Mouse (Mus musculus) heart, postnatal 0 days (tissue): Measurements from ENCODE around the gene Klk6. TPM values are rescaled to one million over a fixed set of nuclear protein-coding genes. Genes with fewer than 3 reads are reported as not detected.

ENCODE experiments used
- ATAC-seq: fragments of 200-750 bp; cut with Nextera tagmentation; 2 replicates; pipeline ENCODE4 v1.8.0; 2017; ENCODE audit warnings: low read depth, moderate number of reproducible peaks, moderate library complexity; ENCODE audit not compliant: insufficient read depth
- DNase-seq: peaks from one replicate; pipeline ENCODE4 v3.0.0-alpha.2; 2016; ENCODE audit warnings: low spot score
- H3K27ac ChIP-seq: fragments of 300-500 bp; sonication (generic); 2 replicates; pipeline ENCODE4 v1.5.1; 2014; ENCODE audit warnings: low read depth, mild to moderate bottlenecking
- H3K27me3 ChIP-seq: fragments of 300-500 bp; sonication (generic); 2 replicates; pipeline ENCODE4 v1.6.1; 2014; ENCODE audit warnings: low read length, mixed read lengths; ENCODE audit not compliant: control insufficient read depth, insufficient read depth
- H3K36me3 ChIP-seq: fragments of 300-500 bp; sonication (generic); replicated peaks from 2 replicates; pipeline ENCODE4 v1.6.1; 2014; ENCODE audit warnings: low read length, mixed read lengths; ENCODE audit not compliant: control insufficient read depth, insufficient read depth
- H3K4me1 ChIP-seq: fragments of 300-500 bp; sonication (generic); 2 replicates; pipeline ENCODE4 v1.6.1; 2014; ENCODE audit warnings: antibody characterized with exemption; ENCODE audit not compliant: control insufficient read depth, insufficient read depth
- H3K4me2 ChIP-seq: fragments of 300-500 bp; sonication (generic); 2 replicates; pipeline ENCODE4 v1.6.1; 2014; ENCODE audit warnings: low read depth, mild to moderate bottlenecking, low read length, moderate library complexity
- H3K4me3 ChIP-seq: fragments of 300-500 bp; sonication (generic); 2 replicates; pipeline ENCODE4 v1.5.1; 2014; ENCODE audit warnings: low read depth, low read length
- H3K9ac ChIP-seq: fragments of 300-500 bp; sonication (generic); replicated peaks from 2 replicates; pipeline ENCODE4 v1.6.1; 2014; ENCODE audit warnings: low read depth, low read length, mixed read lengths
- H3K9me3 ChIP-seq: fragments of 300-500 bp; sonication (generic); replicated peaks from 2 replicates; pipeline ENCODE4 v1.6.1; 2016; ENCODE audit warnings: low read length; ENCODE audit not compliant: control insufficient read depth
- CTCF ChIP-seq: IDR thresholded peaks from 2 replicates; pipeline ENCODE4 v1.5.1; 2016; ENCODE audit warnings: antibody characterized with exemption, control low read depth, low read depth
- EP300 ChIP-seq: IDR thresholded peaks from 2 replicates; pipeline ENCODE4 v1.6.1; 2016; ENCODE audit warnings: antibody characterized with exemption, low read depth
- WGBS: fragments of 180-500 bp; shearing (Covaris S2); extraction: QIAGEN DNeasy Blood & Tissue Kit; methylation state at CpG from one replicate; pipeline ENCODE4 v1.1.7; 2014; 5-methylcytosine and 5-hydroxymethylcytosine counted together
- polyA plus RNA-seq: library from polyadenylated mRNA; unstranded; fragments of >200 nt; fragmentation: Nextera tagmentation; extraction: Ambion mirVana; gene quantifications from 2 replicates; pipeline ENCODE4 v1.2.1, GENCODE M21; 2015
- total RNA-seq: library from RNA; depleted of rRNA; stranded (reverse); fragments of >200 nt; gene quantifications from 2 replicates; pipeline ENCODE4 v1.2.3, GENCODE M21; 2014; ENCODE audit warnings: low replicate concordance

Klk6 gene
- total and polyA plus RNA-seq, 2 experiments from 2014 or later = not detected

GRCm38 (mm10) chr7:43785286-43785685 lies 39.0 kb upstream of the Klk6 start:
- Histone ChIP-seq H3K27me3 (peaks cover 18% of the 10 kb centered on the region), H3K4me2 (no peak overlapping the region), H3K9ac (no peak overlapping the region), H3K4me1 (no peaks in the 10 kb centered on the region), H3K4me3 (no peak overlapping the region), H3K27ac (no peak overlapping the region), H3K9me3 (no peaks in the 10 kb centered on the region), H3K36me3 (no peaks in the 10 kb centered on the region)
- WGBS = 73% methylated on average over 1 of the region's 1 CpGs
- DNase-seq (no peak), ATAC-seq (peak; percentile 19; the same call in 1 of the 2 replicates)
- TF ChIP-seq CTCF (peak; percentile 24), EP300 (no peak)

DNA sequence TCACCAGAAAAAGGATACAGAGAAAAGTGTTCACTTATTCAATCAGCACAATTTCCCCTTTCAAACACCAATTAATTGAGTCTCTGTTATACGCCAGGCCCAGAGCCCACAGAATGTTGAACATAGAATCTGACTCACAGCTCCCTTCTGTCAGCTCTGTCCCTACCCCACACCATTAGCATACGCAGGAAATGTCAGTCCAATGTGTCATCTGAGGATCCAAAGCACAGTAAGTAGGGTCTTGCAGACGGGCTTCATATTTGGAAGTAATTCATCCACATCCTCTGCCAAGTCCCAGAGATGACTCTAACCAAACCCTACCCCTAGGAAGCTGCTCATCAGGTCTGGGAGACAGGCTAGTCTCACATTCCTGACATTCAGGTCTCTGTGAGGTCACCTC lies 36.2 kb upstream of the Klk6 start:
- Histone ChIP-seq H3K27me3 (peaks cover 12% of the 10 kb centered on the region), H3K4me2 (no peak overlapping the region), H3K4me1 (no peaks in the 10 kb centered on the region), H3K27ac (no peak overlapping the region), H3K4me3 (no peak overlapping the region), H3K9ac (no peak overlapping the region), H3K36me3 (no peaks in the 10 kb centered on the region), H3K9me3 (no peaks in the 10 kb centered on the region)
- ATAC-seq = no peak
- no peak for DNase-seq
- WGBS = 72% methylated on average over 3 of the region's 3 CpGs
- no peak for TF ChIP-seq EP300
- no peak for TF ChIP-seq CTCF

DNA sequence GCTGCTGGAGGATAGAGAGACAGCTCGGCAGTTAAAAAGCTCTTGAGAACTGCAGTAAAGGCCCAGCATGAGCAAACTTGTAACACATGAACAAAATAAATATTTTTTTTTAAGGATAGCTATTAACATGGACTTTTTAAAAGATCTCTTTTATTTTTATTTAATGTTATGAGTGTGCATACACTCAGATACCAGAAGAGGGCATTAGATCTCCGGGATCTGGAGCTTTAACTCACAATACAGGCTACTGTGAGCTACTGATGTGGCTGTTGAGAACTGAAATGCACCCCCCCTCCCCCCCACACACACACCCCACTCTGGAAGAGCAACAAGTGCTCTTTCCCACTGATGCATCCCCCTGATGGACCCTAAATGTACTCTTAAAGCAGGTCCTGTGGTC lies 35.0 kb upstream of the Klk6 start:
- no peaks in the 10 kb centered on the region for H3K9me3 ChIP-seq
- no peak overlapping the region for H3K27ac ChIP-seq
- no peak overlapping the region for H3K9ac ChIP-seq
- peaks cover under 1% of the 10 kb centered on the region; the same call in 1 of the 2 replicates for H3K27me3 ChIP-seq
- no peaks in the 10 kb centered on the region for H3K36me3 ChIP-seq
- no peak overlapping the region for H3K4me2 ChIP-seq
- H3K4me1 ChIP-seq = no peaks in the 10 kb centered on the region
- ATAC-seq (no peak), DNase-seq (no peak)
- TF ChIP-seq CTCF (peak; percentile 15; the same call in 1 of the 2 replicates), EP300 (no peak)
- 68% methylated on average over 2 of the region's 2 CpGs for WGBS
- no peak overlapping the region for H3K4me3 ChIP-seq

DNA sequence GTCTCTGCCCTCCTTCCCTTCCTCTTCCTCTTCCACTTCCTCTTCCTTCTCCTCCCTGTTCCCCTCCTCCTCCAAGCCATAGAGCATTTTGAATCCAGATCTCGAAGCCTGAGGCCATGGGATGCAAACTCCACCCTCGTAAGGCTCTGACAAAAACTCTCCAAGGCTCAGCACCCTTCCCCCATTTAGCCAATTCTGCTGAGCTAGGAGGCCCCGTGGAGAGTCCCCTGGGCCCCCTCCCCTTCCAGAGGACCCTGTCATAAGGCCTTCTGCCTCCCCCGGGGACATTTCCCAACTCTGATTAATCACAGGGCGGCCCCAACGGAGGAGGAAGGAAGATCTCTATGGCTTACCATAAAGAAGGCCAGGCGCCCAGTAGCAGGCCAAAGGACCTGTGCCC lies 32.7 kb upstream of the Klk6 start, which contains the start of gene Klk9:
Gene Klk9 (plus strand): TSS at position 301 of the 400 bp plus-strand sequence.
- no peaks in the 10 kb centered on the region for H3K36me3 ChIP-seq
- no peak within 1 kb of the TSS for H3K4me3 ChIP-seq
- peaks cover 8% of the 10 kb centered on the region for H3K4me1 ChIP-seq
- WGBS = 63% methylated on average over 7 of the region's 7 CpGs
- TF ChIP-seq EP300 (no peak), CTCF (no peak)
- ATAC-seq = no peak
- DNase-seq = no peak
- H3K9ac ChIP-seq = no peak within 1 kb of the TSS
- no peak within 1 kb of the TSS for H3K4me2 ChIP-seq
- H3K9me3 ChIP-seq = no peaks in the 10 kb centered on the region
- peaks cover 10% of the 10 kb centered on the region; the same call in 1 of the 2 replicates for H3K27me3 ChIP-seq
- H3K27ac ChIP-seq = no peak within 1 kb of the TSS

DNA sequence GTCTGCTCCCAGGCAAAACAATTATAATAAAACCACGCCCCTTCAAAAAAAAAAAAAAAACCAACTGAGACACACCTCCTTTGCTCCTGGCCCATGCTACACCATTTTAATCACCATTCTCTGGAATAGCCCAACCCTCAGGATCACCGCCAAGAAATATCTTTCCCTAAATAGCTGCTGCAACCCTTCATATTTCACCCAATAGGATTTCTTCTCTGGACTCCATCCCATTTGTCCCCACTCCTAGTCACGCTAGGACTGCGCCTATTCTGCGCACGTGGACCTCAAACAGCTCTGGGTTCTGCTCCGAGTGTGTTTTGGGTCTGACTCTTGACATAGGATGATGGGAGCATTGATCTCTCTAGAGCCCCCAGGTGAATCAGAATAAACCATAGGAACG lies 27.9 kb upstream of the Klk6 start:
- Histone ChIP-seq H3K4me1 (peaks cover 12% of the 10 kb centered on the region), H3K4me2 (peak overlapping the region; percentile 69), H3K27me3 (peaks cover 10% of the 10 kb centered on the region; the same call in 1 of the 2 replicates), H3K27ac (no peak overlapping the region), H3K9me3 (no peaks in the 10 kb centered on the region), H3K36me3 (no peaks in the 10 kb centered on the region), H3K9ac (no peak overlapping the region), H3K4me3 (peak overlapping the region; percentile 57)
- peak; percentile 64 for DNase-seq
- ATAC-seq = peak; percentile 78
- TF ChIP-seq EP300 = no peak
- 7% methylated on average over 8 of the region's 8 CpGs for WGBS

DNA sequence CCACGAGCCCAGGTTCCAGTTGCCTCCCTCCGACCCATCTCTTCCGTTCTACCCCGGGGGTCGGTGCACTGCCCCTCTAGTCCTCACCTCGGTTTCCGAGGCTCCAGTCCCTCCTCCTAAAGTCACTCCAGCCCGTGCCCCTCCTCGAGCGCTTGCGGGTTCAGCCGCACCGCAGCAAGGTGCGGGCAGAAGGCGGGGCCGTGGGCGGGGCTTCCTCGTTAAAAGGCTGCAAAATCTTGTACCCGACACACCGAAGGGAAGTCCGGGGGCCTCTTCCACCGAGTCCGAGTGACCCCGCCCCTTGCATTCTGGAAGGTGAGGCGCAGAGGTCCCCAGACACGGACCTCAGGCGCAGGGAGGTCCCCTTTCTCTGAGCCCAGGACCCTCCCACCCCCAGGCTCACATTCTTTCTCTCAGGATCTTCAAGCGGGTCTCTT lies 26.9 kb upstream of the Klk6 start, which contains the start of gene Klk8:
Gene Klk8 (plus strand): TSS at position 245 of the 437 bp plus-strand sequence.
- H3K27ac ChIP-seq = no peak within 1 kb of the TSS

More for the DNA sequence above, 26.9 kb upstream of the Klk6 start, which contains the start of gene Klk8:
- TF ChIP-seq EP300 (no peak), CTCF (no peak)
- peak within 1 kb of the TSS; percentile 69 for H3K4me2 ChIP-seq
- H3K27me3 ChIP-seq = peaks cover 10% of the 10 kb centered on the region; the same call in 1 of the 2 replicates
- H3K9me3 ChIP-seq = no peaks in the 10 kb centered on the region
- H3K9ac ChIP-seq = no peak within 1 kb of the TSS; the same call in 1 of the 2 replicates
- ATAC-seq (no peak), DNase-seq (no peak)
- H3K4me3 ChIP-seq = peak within 1 kb of the TSS; percentile 57
- no peaks in the 10 kb centered on the region for H3K36me3 ChIP-seq
- 1% methylated on average over 27 of the region's 28 CpGs for WGBS
- peaks cover 12% of the 10 kb centered on the region for H3K4me1 ChIP-seq
